Mouse (Mus musculus): ENCODE measurements around the gene Hyls1. TPM values are rescaled to one million over a fixed set of nuclear protein-coding genes. Genes with fewer than 3 reads are reported as not detected.

Hyls1 gene
- polyA plus RNA-seq, 1 experiment from 2014 or later, result 10.8 TPM

GRCm38 (mm10) chr9:35567995-35568394 is 2.2 kb downstream of the Hyls1 start:
- Histone ChIP-seq H3K9ac (ENCODE audit: low read depth, low read length) (no peak overlapping the region), H3K4me1 (ENCODE audit: control insufficient read depth, insufficient read depth, low read length) (no peaks in the 10 kb centered on the region; the same call in 1 of the 2 replicates), H3K27me3 (replicated peaks; ENCODE audit: control insufficient read depth, insufficient read depth, low read length) (no peaks in the 10 kb centered on the region), H3K27ac (ENCODE audit: low read length) (no peak overlapping the region), H3K4me3 (ENCODE audit: low read length) (no peak overlapping the region), H3K9me3 (ENCODE audit: control insufficient read depth, low read length) (no peaks in the 10 kb centered on the region), H3K36me3 (ENCODE audit: control insufficient read depth, insufficient read depth, low read length) (peaks cover 7% of the 10 kb centered on the region; the same call in 1 of the 2 replicates), H3K4me2 (ENCODE audit: low read depth, low read length) (no peak overlapping the region)
- 85% methylated on average over 3 of the region's 3 CpGs for WGBS
- ATAC-seq, result no peak

GRCm38 (mm10) chr9:35564536-35565240 is 5.5 kb downstream of the Hyls1 start:
- Histone ChIP-seq H3K9me3 (ENCODE audit: control insufficient read depth, low read length) (no peaks in the 10 kb centered on the region), H3K4me1 (ENCODE audit: control insufficient read depth, insufficient read depth, low read length) (peaks cover 5% of the 10 kb centered on the region), H3K9ac (ENCODE audit: low read depth, low read length) (no peak overlapping the region), H3K27me3 (replicated peaks; ENCODE audit: control insufficient read depth, insufficient read depth, low read length) (no peaks in the 10 kb centered on the region), H3K4me3 (ENCODE audit: low read length) (no peak overlapping the region), H3K27ac (ENCODE audit: low read length) (no peak overlapping the region), H3K4me2 (ENCODE audit: low read depth, low read length) (no peak overlapping the region), H3K36me3 (ENCODE audit: control insufficient read depth, insufficient read depth, low read length) (peaks cover 7% of the 10 kb centered on the region; the same call in 1 of the 2 replicates)
- no peak for ATAC-seq
- WGBS, result 92% methylated on average over 5 of the region's 5 CpGs

- Histone ChIP-seq H3K4me2 (ENCODE audit: low read depth, low read length) (no peak overlapping the region), H3K9me3 (ENCODE audit: control insufficient read depth, low read length) (no peaks in the 10 kb centered on the region), H3K36me3 (ENCODE audit: control insufficient read depth, insufficient read depth, low read length) (peaks cover 5% of the 10 kb centered on the region; the same call in 1 of the 2 replicates), H3K4me1 (ENCODE audit: control insufficient read depth, insufficient read depth, low read length) (peaks cover 8% of the 10 kb centered on the region), H3K27ac (ENCODE audit: low read length) (no peak overlapping the region), H3K9ac (ENCODE audit: low read depth, low read length) (no peak overlapping the region), H3K27me3 (replicated peaks; ENCODE audit: control insufficient read depth, insufficient read depth, low read length) (no peaks in the 10 kb centered on the region), H3K4me3 (ENCODE audit: low read length) (no peak overlapping the region)
- ATAC-seq, result no peak
- 85% methylated on average over 6 of the region's 6 CpGs for WGBS
These were observed 8.6 kb downstream of the Hyls1 start for GRCm38 (mm10) chr9:35561583-35561982.

- Histone ChIP-seq H3K4me1 (ENCODE audit: control insufficient read depth, insufficient read depth, low read length) (peaks cover 8% of the 10 kb centered on the region), H3K27ac (ENCODE audit: low read length) (no peak overlapping the region), H3K9ac (ENCODE audit: low read depth, low read length) (no peak overlapping the region), H3K4me2 (ENCODE audit: low read depth, low read length) (no peak overlapping the region), H3K9me3 (ENCODE audit: control insufficient read depth, low read length) (no peaks in the 10 kb centered on the region), H3K36me3 (ENCODE audit: control insufficient read depth, insufficient read depth, low read length) (peaks cover 2% of the 10 kb centered on the region; the same call in 1 of the 2 replicates), H3K27me3 (replicated peaks; ENCODE audit: control insufficient read depth, insufficient read depth, low read length) (no peaks in the 10 kb centered on the region), H3K4me3 (ENCODE audit: low read length) (no peak overlapping the region)
- WGBS, result 96% methylated on average over 11 of the region's 11 CpGs
- no peak for ATAC-seq
These were observed 9.1 kb downstream of the Hyls1 start for GRCm38 (mm10) chr9:35561076-35561475.

GRCm38 (mm10) chr9:35559009-35559890 is 10.9 kb downstream of the Hyls1 start:
- peak overlapping the region; percentile 80 for H3K4me3 ChIP-seq (ENCODE audit: low read length)
- H3K36me3 ChIP-seq (ENCODE audit: control insufficient read depth, insufficient read depth, low read length), result no peaks in the 10 kb centered on the region
- H3K9ac ChIP-seq (ENCODE audit: low read depth, low read length), result peak overlapping the region; percentile 75
- H3K4me1 ChIP-seq (ENCODE audit: control insufficient read depth, insufficient read depth, low read length), result peaks cover 8% of the 10 kb centered on the region
- H3K27me3 ChIP-seq (replicated peaks; ENCODE audit: control insufficient read depth, insufficient read depth, low read length), result no peaks in the 10 kb centered on the region
- 2% methylated on average over 31 of the region's 31 CpGs for WGBS
- H3K27ac ChIP-seq (ENCODE audit: low read length), result peak overlapping the region; percentile 36; the same call in 1 of the 2 replicates
- H3K4me2 ChIP-seq (ENCODE audit: low read depth, low read length), result peak overlapping the region; percentile 100
- peak; percentile 91 for ATAC-seq
- H3K9me3 ChIP-seq (ENCODE audit: control insufficient read depth, low read length), result no peaks in the 10 kb centered on the region

- Histone ChIP-seq H3K27ac (ENCODE audit: low read length) (peak within 1 kb of the TSS; percentile 36; the same call in 1 of the 2 replicates), H3K9ac (ENCODE audit: low read depth, low read length) (peak within 1 kb of the TSS; percentile 75), H3K4me1 (ENCODE audit: control insufficient read depth, insufficient read depth, low read length) (peaks cover 8% of the 10 kb centered on the region), H3K4me2 (ENCODE audit: low read depth, low read length) (peak within 1 kb of the TSS; percentile 100), H3K36me3 (ENCODE audit: control insufficient read depth, insufficient read depth, low read length) (no peaks in the 10 kb centered on the region), H3K9me3 (ENCODE audit: control insufficient read depth, low read length) (no peaks in the 10 kb centered on the region), H3K4me3 (ENCODE audit: low read length) (peak within 1 kb of the TSS; percentile 80), H3K27me3 (replicated peaks; ENCODE audit: control insufficient read depth, insufficient read depth, low read length) (no peaks in the 10 kb centered on the region)
- ATAC-seq, result peak; percentile 57
- WGBS, result under 1% methylated on average over 59 of the region's 59 CpGs
These were observed 11.8 kb downstream of the Hyls1 start, which contains the start of the genes Ddx25 and Pus3 for GRCm38 (mm10) chr9:35558257-35559008. Ddx25 (minus strand) TSS chr9:35558528. Pus3 (plus strand) TSS chr9:35558595.

GRCm38 (mm10) chr9:35556494-35557102 is 13.6 kb downstream of the Hyls1 start:
- H3K9ac ChIP-seq (ENCODE audit: low read depth, low read length), result no peak overlapping the region

GRCm38 (mm10) chr9:35548455-35548854 is 21.7 kb downstream of the Hyls1 start:
- Histone ChIP-seq H3K4me1 (ENCODE audit: control insufficient read depth, insufficient read depth, low read length) (no peaks in the 10 kb centered on the region), H3K27me3 (replicated peaks; ENCODE audit: control insufficient read depth, insufficient read depth, low read length) (no peaks in the 10 kb centered on the region), H3K4me3 (ENCODE audit: low read length) (no peak overlapping the region), H3K36me3 (ENCODE audit: control insufficient read depth, insufficient read depth, low read length) (no peaks in the 10 kb centered on the region), H3K4me2 (ENCODE audit: low read depth, low read length) (no peak overlapping the region), H3K9me3 (ENCODE audit: control insufficient read depth, low read length) (no peaks in the 10 kb centered on the region), H3K9ac (ENCODE audit: low read depth, low read length) (no peak overlapping the region), H3K27ac (ENCODE audit: low read length) (no peak overlapping the region)
- ATAC-seq, result no peak
- WGBS, result 73% methylated on average over 9 of the region's 9 CpGs

More at GRCm38 (mm10) chr9:35556494-35557102, 13.6 kb downstream of the Hyls1 start:
- no peak overlapping the region for H3K4me2 ChIP-seq (ENCODE audit: low read depth, low read length)
- H3K4me1 ChIP-seq (ENCODE audit: control insufficient read depth, insufficient read depth, low read length), result peaks cover 8% of the 10 kb centered on the region
- H3K9me3 ChIP-seq (ENCODE audit: control insufficient read depth, low read length), result no peaks in the 10 kb centered on the region
- WGBS, result 63% methylated on average over 12 of the region's 12 CpGs
- H3K27ac ChIP-seq (ENCODE audit: low read length), result no peak overlapping the region
- no peak overlapping the region for H3K4me3 ChIP-seq (ENCODE audit: low read length)
- H3K27me3 ChIP-seq (replicated peaks; ENCODE audit: control insufficient read depth, insufficient read depth, low read length), result no peaks in the 10 kb centered on the region
- H3K36me3 ChIP-seq (ENCODE audit: control insufficient read depth, insufficient read depth, low read length), result no peaks in the 10 kb centered on the region
- ATAC-seq, result no peak

Measured in intestine, embryonic 16.5 days (tissue).